Mouse (Mus musculus) megakaryocyte, embryonic 14.5 days (primary cell): ENCODE results near the gene Clpp.

Experiments
- FLI1 ChIP-seq: IDR thresholded peaks from 2 replicates; pipeline ENCODE4 v1.6.1; 2012; ENCODE audit warnings: low read length, inconsistent platforms, mixed read lengths
- GATA1 ChIP-seq: IDR thresholded peaks from 3 replicates; pipeline ENCODE4 v1.6.1; 2012; ENCODE audit warnings: mixed read lengths, low read length, inconsistent platforms, borderline replicate concordance

DNA sequence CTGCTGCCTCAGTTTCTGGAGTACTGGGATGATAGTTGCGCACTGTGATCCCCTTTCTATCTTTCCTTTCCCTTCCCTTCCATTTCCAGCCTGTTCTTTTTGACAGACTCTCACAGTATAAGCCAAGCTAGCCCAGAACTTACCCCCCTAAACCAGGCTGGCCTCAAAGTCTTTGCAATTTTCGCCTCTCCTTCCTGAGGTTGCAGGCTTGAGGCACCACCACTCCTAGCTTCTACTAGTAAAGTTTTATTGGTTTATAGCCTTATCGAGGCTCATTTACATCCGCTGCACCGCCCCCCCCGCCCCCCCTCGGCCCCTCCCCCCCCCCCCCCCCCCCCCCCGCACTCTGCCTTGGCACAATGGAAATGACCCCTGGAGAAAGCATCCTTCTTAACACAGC, 10.6 kb upstream of the Clpp start:
- TF ChIP-seq GATA1 (no peak), FLI1 (no peak)
